Comparison of ENCODE assay signal across 19 mouse cellular contexts in genomic region chr9:123309685-123310365, GRCm38 (mm10).
"Had no signal": no experiment of that assay in that cellular context is flagged by ENCODE, and none has a peak within 500 bp of the region (broad histone marks: within the 10 kb centered on the region; RNA-seq: fewer than 3 reads in every experiment).

No protein-coding gene starts in this region.

- DNase-seq: kidney, adult 11 months; kidney, adult 8-10 months; kidney, postnatal 10 days; kidney, postnatal 36 days; layer of hippocampus, postnatal 36 days; liver, postnatal 0 days; lung, embryonic 14.5 days; lung, postnatal 4 days; midbrain, embryonic 14.5 days; thymus, adult 2 months; thymus, postnatal 14 days; thymus, postnatal 4 days had no signal

- H3K9ac ChIP-seq: intestine, embryonic 15.5 days; kidney, embryonic 15.5 days; liver, embryonic 14.5 days; liver, postnatal 0 days; lung, embryonic 14.5 days had no signal

- H3K4me1 ChIP-seq: intestine, embryonic 15.5 days; kidney, embryonic 15.5 days had no signal

- H3K4me3 ChIP-seq: intestine, embryonic 15.5 days; kidney, embryonic 15.5 days; left cerebral cortex, adult 2 months had no signal

- ATAC-seq: intestine, embryonic 15.5 days; liver, postnatal 0 days; lung, postnatal 0 days had no signal

- H3K27ac ChIP-seq: intestine, embryonic 15.5 days; kidney, embryonic 15.5 days; left cerebral cortex, adult 2 months; liver, embryonic 14.5 days had no signal

- H3K27me3 ChIP-seq: intestine, embryonic 15.5 days; kidney, embryonic 15.5 days had no signal

- H3K9me3 ChIP-seq: intestine, embryonic 15.5 days; kidney, embryonic 15.5 days had no signal

- H3K36me3 ChIP-seq: intestine, embryonic 15.5 days; kidney, embryonic 15.5 days had no signal

- H3K4me2 ChIP-seq: intestine, embryonic 15.5 days; kidney, embryonic 15.5 days; liver, embryonic 11.5 days; lung, embryonic 14.5 days; midbrain, embryonic 11.5 days had no signal
